Mouse (Mus musculus) spleen, postnatal 36 days (tissue): Measurements from ENCODE around the gene Ppm1h.

Source experiments
- DNase-seq, 2 experiments: peaks; one replicate each; pipeline ENCODE4 v3.0.0; 2022; ENCODE audit warnings: low spot score in 2 of 2, mixed read lengths in 1 of 2

Ppm1h gene

GRCm38 (mm10) chr10:122807127-122808105 lies 128.9 kb downstream of the Ppm1h start:
- DNase-seq, result peak; percentile 61 to 67

DNA sequence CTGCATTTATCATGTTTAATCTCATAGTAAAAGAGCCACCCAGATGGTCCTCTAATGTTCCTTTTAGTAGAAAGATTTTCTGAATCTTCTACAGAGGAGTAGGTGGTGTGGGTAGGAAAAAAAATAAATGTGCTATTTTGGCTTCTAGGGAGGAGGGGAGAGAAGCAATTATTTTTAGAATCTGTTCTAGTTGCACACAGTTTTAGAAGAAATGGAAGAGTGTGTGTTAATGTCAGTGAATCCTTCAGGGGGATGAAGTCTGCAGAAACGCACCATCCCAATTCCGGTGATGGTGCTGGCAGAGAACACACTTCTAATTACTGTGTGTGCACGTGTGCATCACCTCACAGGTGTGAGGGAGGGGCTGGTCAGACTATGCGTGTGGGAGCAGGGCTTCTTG lies 129.6 kb downstream of the Ppm1h start:
- no peak for DNase-seq

DNA sequence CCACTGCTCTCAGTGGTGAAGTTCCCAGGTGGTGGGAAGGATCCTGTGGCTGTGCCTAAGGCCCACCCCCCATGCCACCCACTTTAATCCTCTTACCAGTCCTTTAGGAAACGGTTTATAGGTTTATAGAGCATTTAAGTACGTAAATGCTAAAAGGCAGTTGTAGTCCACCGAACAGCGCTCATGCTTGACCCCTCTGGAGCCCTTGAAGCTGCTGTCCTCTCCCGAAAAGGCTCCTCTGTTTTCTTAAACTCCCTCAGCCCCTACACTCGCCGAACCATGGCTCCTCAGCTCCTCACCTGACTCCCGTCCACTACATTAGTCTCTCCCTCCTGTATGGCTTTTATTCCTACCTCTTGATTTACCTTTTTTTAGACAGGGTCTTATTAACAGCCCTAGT lies 131.3 kb downstream of the Ppm1h start:
- no peak for DNase-seq

DNA sequence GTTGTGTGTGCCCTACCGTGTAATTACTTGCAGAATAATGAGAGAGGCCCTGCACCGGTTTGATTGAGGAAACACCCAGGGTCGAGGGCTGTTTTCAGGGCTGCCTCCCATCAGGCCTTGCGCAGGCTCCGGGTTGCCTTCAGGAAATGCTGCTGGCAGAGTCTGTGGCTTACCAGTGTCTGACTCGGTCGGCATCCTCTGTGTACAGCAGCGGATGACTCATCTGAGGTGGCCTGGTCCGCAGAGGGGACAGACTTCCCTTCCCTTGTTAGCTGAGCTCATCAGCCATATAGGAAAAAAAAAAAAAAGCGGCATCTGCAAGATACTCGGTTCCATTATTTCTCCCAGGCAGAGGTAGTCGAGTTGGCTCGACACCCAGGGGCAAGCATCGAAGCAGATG lies 136.5 kb downstream of the Ppm1h start:
- peak; percentile 77 for DNase-seq

- DNase-seq, result no peak
Observed at GRCm38 (mm10) chr10:122817741-122818140, 139.2 kb downstream of the Ppm1h start.

DNA sequence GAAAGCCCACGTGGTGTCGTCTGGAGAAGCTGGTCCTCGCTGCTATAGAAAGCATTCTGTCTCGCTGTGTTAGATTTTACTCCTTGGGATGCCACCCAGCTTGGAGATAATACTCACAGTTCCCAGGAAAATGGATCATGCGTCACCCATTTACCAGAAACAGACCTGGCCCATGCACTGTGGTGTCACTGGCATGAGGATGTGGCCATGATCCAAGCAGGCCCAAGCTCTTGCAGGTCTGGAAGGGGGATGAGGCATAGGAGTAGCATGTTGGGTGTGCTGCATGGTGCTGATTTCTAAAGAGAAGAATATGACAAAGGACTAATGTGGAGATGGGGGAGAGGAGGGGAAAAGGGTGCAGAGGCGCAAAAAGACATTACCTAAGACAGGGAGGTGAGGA lies 141.2 kb downstream of the Ppm1h start:
- no peak for DNase-seq

- no peak for DNase-seq
Observed at GRCm38 (mm10) chr10:122821549-122821948, 143.0 kb downstream of the Ppm1h start.

GRCm38 (mm10) chr10:122823642-122824041 lies 145.1 kb downstream of the Ppm1h start:
- DNase-seq, result no peak

DNA sequence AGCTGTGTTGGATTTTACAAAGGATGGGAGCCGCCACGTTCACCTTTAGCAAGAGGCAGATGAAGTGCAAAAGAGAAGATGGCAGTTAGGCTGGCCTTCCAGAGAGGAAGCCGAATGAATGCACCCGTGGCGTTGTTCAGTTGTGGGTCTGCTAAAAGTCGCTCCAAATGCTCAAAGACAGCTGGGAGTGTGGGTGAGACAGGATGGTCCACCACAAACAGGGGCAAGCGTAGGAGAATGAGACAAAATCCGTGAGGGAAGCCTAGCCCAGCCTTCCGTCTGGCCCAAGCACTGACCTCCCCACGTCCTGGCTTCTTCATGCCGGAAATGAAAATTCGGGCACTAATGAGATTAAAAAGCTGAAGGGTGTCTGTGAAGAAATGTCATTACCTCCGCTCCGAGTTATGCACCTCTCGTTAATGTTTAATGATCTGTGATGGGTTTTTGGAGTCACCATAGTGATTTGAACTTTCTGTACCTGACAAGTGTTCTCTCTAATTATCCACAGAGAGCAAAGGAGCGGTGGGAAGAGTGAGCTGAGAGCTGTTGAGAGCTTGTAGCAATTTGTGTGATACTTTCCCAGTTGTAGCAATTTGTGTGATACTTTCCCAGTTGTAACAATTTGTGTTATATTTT lies 148.3 kb downstream of the Ppm1h start:
- DNase-seq, result no peak

DNA sequence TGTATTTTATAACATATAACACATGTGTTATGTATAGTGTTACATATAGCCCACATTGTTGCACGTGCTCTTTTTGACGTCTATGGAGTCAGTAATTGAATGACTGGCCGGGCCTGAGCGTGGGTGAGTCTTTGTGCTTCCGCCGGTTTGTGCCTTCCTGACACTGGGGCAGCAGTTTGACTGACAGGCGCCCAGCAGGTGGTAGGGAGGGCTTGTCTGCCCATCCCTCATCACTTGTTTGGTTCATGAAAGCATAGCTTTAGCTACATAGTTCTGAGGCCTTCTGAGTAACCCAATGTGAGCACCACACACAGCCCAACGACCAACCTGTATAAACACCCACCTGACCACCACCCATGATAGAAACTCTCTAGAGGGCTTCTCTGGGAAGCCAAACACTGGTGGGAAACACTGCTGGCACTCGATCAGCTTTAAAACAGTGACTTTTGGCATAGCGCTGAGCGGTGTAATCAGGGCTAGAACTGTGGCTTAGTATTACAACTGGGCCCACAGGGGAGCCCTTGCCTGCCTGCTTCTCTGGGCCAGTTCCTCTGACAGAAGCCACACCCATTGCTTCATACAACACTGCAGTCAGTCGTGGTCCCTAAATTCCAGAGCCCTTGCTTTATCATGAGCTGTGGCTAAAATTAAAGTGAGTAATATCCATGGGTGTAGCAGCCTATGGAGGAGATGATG lies 149.3 kb downstream of the Ppm1h start:
- DNase-seq, result no peak

DNA sequence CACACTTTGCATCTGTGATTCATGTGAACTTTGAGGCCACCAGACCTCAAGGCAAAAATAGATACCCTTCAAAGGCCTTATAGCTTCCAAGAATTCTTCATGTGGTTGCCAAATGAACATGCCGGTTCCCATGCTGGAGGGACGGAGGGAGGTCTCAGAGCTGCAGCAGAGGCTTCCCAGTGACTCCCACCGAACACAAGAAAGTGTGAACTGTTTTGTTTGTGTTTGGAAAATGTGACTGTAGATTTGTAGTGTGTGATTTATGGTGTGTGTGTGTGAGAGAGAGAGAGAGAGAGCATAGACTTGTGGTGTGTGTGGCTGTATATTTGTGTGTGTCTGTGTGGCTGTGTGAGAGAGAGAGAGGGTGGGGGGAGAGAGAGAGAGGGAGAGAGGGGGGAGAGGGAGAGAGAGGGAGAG lies 151.2 kb downstream of the Ppm1h start:
- no peak for DNase-seq

DNA sequence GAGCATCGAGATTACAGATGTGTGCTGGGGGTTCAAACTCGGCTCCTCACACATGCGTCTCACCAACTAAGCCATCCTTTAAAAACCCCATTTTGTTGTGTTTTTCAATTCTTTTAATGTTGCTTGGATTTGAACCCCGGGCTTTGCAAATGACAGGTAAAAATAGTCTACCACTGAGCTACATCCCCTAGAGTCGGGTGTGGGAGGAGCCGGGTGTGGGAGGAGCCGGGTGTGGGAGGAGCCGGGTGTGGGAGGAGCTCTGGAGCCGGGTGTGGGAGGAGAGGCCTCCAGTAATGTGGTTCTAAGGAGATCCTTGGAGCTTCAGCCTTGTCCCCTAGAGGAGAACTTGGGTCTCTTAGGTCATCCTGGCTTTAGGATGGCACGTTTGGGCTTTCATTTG lies 152.1 kb downstream of the Ppm1h start:
- no peak for DNase-seq

- DNase-seq, result no peak
Observed at GRCm38 (mm10) chr10:122842014-122842413, 163.5 kb downstream of the Ppm1h start.

DNA sequence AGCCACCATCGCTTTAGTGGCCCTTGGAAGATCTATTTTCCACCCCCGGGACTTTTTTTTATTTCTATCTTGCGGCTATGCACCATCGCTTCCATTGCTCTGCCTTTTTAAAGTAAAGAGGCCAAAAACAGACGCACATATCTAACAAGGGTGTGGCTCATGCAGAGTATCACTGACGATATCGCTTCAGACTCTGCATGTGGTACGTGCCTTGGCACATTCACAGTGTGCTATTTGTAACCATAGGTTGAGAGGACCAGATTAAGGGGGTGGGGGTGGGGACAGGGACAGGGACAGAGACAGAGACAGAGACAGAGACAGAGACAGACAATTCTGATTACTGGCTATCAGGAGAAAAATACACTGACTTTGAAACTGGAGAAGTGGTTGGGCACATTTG lies 164.4 kb downstream of the Ppm1h start:
- DNase-seq, result no peak

GRCm38 (mm10) chr10:122845471-122845870 lies 166.9 kb downstream of the Ppm1h start:
- no peak for DNase-seq

GRCm38 (mm10) chr10:122846476-122846875 lies 167.9 kb downstream of the Ppm1h start:
- DNase-seq, result no peak

- DNase-seq, result no peak
Observed at GRCm38 (mm10) chr10:122848020-122848457, 169.5 kb downstream of the Ppm1h start.

DNA sequence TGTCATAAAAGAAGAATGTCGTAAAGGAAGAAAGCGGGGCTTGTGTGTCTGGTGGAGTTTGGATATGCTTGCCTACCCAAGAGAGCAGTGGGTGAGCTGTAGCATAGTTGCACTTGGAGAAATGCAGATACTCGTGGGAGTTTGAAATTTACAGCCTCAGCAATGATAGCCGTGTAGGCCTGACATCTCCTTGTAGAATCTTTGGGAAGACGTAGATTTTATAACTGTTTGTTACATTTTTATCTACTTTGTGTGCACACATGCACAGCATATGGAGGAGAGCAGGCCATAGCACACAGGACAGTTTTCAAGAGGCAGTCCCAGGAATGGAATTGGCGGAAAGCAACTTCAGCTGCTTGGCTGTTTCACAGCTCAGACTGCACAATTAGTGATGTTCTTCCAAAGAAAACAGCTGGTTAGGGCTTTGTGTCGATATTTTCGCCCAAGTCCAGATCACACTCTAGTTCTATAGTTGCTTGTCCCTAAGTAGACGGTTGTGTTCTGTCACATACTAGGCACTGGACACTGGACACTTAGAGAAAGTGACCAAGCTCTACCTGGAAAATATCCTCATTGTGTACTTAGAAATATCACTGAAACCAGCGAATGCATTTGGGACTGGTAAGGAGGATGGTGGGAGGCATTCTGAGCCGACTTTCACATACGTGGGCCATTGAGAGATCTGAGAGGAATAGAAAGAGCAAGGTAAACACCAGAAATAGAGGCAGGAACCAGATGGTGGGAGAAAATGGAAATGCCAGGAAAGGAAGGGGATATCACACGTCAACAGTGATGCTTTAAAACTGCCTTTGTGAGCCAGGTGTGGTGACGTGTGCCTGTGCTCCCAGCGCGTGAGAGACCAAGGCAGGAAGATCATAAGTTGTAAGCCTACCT lies 173.0 kb downstream of the Ppm1h start:
- no peak for DNase-seq

DNA sequence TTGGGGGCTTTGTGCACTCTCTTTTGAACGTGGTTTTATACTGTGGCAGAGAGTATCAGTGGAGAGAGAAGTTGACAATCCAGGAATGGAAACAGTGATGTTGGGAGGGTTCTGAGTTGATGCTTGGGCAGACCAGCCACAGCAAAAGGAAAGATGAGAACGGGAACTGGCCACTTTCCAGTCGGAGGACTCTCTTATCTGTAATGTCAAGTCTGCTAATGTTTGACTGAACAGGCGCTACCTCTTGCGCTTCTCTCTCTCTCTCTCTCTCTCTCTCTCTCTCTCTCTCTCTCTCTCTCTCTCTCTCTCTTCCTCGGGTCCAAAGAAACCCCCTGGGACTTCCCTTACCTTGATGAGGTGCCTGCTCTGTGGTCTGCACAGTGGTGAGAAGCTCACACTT lies 176.0 kb downstream of the Ppm1h start:
- DNase-seq, result no peak

- DNase-seq, result no peak
Observed at GRCm38 (mm10) chr10:122855149-122855548, 176.6 kb downstream of the Ppm1h start.

GRCm38 (mm10) chr10:122856040-122856764 lies 177.6 kb downstream of the Ppm1h start:
- DNase-seq, result no peak
